Mouse (Mus musculus) heart, embryonic 12.5 days (tissue): ENCODE data around the gene Tnnt2. TPM values are rescaled to one million over a fixed set of nuclear protein-coding genes. Genes with fewer than 3 reads are reported as not detected.

ENCODE experiments used
- ATAC-seq: fragments of 200-750 bp; cut with Nextera tagmentation; 2 replicates; pipeline ENCODE4 v1.8.0; 2017; ENCODE audit warnings: moderate TSS enrichment, moderate library complexity; ENCODE audit not compliant: insufficient number of reproducible peaks, low FRiP score
- H3K27ac ChIP-seq: fragments of 300-500 bp; sonication (generic); 2 replicates; pipeline ENCODE4 v1.5.1; 2016; ENCODE audit warnings: mild to moderate bottlenecking, moderate library complexity; ENCODE audit not compliant: poor library complexity, severe bottlenecking
- H3K27me3 ChIP-seq: fragments of 300-500 bp; sonication (generic); replicated peaks from 2 replicates; pipeline ENCODE4 v1.6.1; 2016; ENCODE audit warnings: mild to moderate bottlenecking, moderate library complexity
- H3K36me3 ChIP-seq: fragments of 300-500 bp; sonication (generic); 2 replicates; pipeline ENCODE4 v1.6.1; 2016; ENCODE audit warnings: mild to moderate bottlenecking, moderate library complexity
- H3K4me1 ChIP-seq: fragments of 300-500 bp; sonication (generic); replicated peaks from 2 replicates; pipeline ENCODE4 v1.6.1; 2016; ENCODE audit warnings: mild to moderate bottlenecking
- H3K4me2 ChIP-seq: fragments of 300-500 bp; sonication (generic); 2 replicates; pipeline ENCODE4 v1.6.1; 2016; ENCODE audit warnings: mild to moderate bottlenecking, moderate library complexity
- H3K4me3 ChIP-seq: fragments of 300-500 bp; sonication (generic); 2 replicates; pipeline ENCODE4 v1.5.1; 2016; ENCODE audit warnings: mild to moderate bottlenecking
- H3K9ac ChIP-seq: fragments of 300-500 bp; sonication (generic); 2 replicates; pipeline ENCODE4 v1.6.1; 2016; ENCODE audit warnings: mild to moderate bottlenecking, moderate library complexity
- H3K9me3 ChIP-seq: fragments of 300-500 bp; sonication (generic); replicated peaks from 2 replicates; pipeline ENCODE4 v1.6.1; 2016; ENCODE audit warnings: mild to moderate bottlenecking, moderate library complexity
- WGBS: fragments of 180-500 bp; shearing (Covaris S2); methylation state at CpG from one replicate; pipeline ENCODE4 v1.1.7; 2016; 5-methylcytosine and 5-hydroxymethylcytosine counted together
- polyA plus RNA-seq: library from polyadenylated mRNA; unstranded; fragments of >200 nt; fragmentation: Nextera tagmentation; extraction: Ambion mirVana; gene quantifications from 2 replicates; pipeline ENCODE4 v1.2.1, GENCODE M21; 2016

The Tnnt2 gene
- polyA plus RNA-seq, 1 experiment from 2014 or later: 5,319 TPM

GRCm38 (mm10) chr1:135800192-135800950 is 35.8 kb upstream of the Tnnt2 start:
- Histone ChIP-seq H3K4me2 (peak overlapping the region; percentile 82), H3K27me3 (no peaks in the 10 kb centered on the region), H3K4me3 (peak overlapping the region; percentile 58), H3K4me1 (peaks cover 85% of the 10 kb centered on the region), H3K36me3 (peaks cover 35% of the 10 kb centered on the region), H3K9ac (peak overlapping the region; percentile 89), H3K27ac (peak overlapping the region; percentile 100), H3K9me3 (no peaks in the 10 kb centered on the region)
- under 1% methylated on average over 8 of the region's 8 CpGs for WGBS
- peak; percentile 91 for ATAC-seq

- 41% methylated on average over 10 of the region's 10 CpGs for WGBS
- Histone ChIP-seq H3K9me3 (no peaks in the 10 kb centered on the region), H3K9ac (peak overlapping the region; percentile 58; the same call in 1 of the 2 replicates), H3K27ac (peak overlapping the region; percentile 60), H3K4me3 (no peak overlapping the region), H3K27me3 (no peaks in the 10 kb centered on the region), H3K4me2 (no peak overlapping the region), H3K4me1 (peaks cover 74% of the 10 kb centered on the region), H3K36me3 (peaks cover 81% of the 10 kb centered on the region)
- no peak for ATAC-seq
Observed at GRCm38 (mm10) chr1:135807546-135807945, 28.6 kb upstream of the Tnnt2 start.

DNA sequence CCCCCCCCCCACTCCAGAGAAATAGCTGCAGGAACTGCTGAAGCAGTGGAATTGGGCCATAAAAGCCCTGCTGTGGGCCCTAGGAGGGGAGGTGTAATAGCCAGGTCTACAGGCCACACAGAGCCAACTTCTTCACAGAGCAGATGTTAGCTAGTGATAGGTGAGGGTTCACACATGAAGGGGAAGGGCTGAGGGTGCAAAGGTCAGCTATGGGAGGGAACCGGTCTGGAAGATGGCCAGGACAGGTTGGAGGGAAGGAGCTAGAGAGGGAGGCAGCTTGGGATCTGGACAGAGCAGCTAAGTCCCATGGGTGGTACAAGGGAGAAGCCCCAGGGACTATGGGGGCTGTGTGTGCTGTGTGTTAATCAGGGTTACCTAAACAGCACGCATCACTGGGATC is 26.0 kb upstream of the Tnnt2 start:
- WGBS: 76% methylated on average over 2 of the region's 2 CpGs
- peaks cover 60% of the 10 kb centered on the region for H3K4me1 ChIP-seq
- no peak overlapping the region for H3K4me2 ChIP-seq
- H3K9ac ChIP-seq: 0 out of 2 replicates have a peak overlapping the region, but pooled peaks have one; percentile 2
- ATAC-seq: no peak
- H3K4me3 ChIP-seq: no peak overlapping the region
- H3K9me3 ChIP-seq: no peaks in the 10 kb centered on the region
- peaks cover 55% of the 10 kb centered on the region for H3K36me3 ChIP-seq
- no peaks in the 10 kb centered on the region for H3K27me3 ChIP-seq
- H3K27ac ChIP-seq: peak overlapping the region; percentile 22; the same call in 1 of the 2 replicates

- H3K27ac ChIP-seq: peak overlapping the region; percentile 56; the same call in 1 of the 2 replicates
Observed at GRCm38 (mm10) chr1:135811016-135811646, 25.0 kb upstream of the Tnnt2 start.

DNA sequence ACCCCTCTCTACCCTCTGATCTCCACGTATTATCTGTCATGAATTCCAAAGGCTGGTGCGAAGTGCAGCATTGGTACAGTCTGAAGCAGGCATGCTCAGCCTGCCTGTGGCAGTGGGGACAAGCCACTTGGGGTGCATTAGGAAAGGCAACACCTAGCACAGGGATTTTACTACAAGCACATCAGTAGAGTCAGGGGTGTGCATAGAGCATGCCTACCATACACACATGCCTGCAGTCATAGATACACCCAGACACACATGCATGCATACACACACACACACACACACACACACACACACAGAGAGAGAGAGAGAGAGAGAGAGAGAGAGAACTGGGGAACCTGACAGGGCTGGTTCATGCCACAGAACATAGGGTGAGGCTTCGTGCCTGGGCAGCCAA is 23.9 kb upstream of the Tnnt2 start:
- ATAC-seq: peak; percentile 2; the same call in 1 of the 2 replicates
- H3K4me1 ChIP-seq: peaks cover 54% of the 10 kb centered on the region
- 42% methylated on average over 3 of the region's 3 CpGs for WGBS

More at GRCm38 (mm10) chr1:135811016-135811646, 25.0 kb upstream of the Tnnt2 start:
- H3K27me3 ChIP-seq: no peaks in the 10 kb centered on the region
- no peak for ATAC-seq
- H3K9me3 ChIP-seq: no peaks in the 10 kb centered on the region
- peaks cover 54% of the 10 kb centered on the region for H3K4me1 ChIP-seq
- no peak overlapping the region for H3K4me2 ChIP-seq
- H3K9ac ChIP-seq: no peak overlapping the region
- WGBS: 28% methylated on average over 7 of the region's 7 CpGs
- H3K36me3 ChIP-seq: peaks cover 46% of the 10 kb centered on the region
- H3K4me3 ChIP-seq: no peak overlapping the region

GRCm38 (mm10) chr1:135812618-135813017 is 23.5 kb upstream of the Tnnt2 start:
- Histone ChIP-seq H3K36me3 (peaks cover 38% of the 10 kb centered on the region), H3K27ac (peak overlapping the region; percentile 80), H3K4me3 (no peak overlapping the region), H3K4me2 (no peak overlapping the region), H3K9me3 (no peaks in the 10 kb centered on the region), H3K4me1 (peaks cover 50% of the 10 kb centered on the region), H3K9ac (0 out of 2 replicates have a peak overlapping the region, but pooled peaks have one; percentile 18), H3K27me3 (peaks cover 7% of the 10 kb centered on the region)
- peak; percentile 36; the same call in 1 of the 2 replicates for ATAC-seq
- WGBS: 19% methylated on average over 2 of the region's 2 CpGs

More for the DNA sequence above, 23.9 kb upstream of the Tnnt2 start:
- Histone ChIP-seq H3K27me3 (peaks cover 3% of the 10 kb centered on the region), H3K9me3 (no peaks in the 10 kb centered on the region), H3K36me3 (peaks cover 42% of the 10 kb centered on the region), H3K27ac (peak overlapping the region; percentile 80), H3K4me2 (no peak overlapping the region), H3K4me3 (no peak overlapping the region), H3K9ac (peak overlapping the region; percentile 18; the same call in 1 of the 2 replicates)

DNA sequence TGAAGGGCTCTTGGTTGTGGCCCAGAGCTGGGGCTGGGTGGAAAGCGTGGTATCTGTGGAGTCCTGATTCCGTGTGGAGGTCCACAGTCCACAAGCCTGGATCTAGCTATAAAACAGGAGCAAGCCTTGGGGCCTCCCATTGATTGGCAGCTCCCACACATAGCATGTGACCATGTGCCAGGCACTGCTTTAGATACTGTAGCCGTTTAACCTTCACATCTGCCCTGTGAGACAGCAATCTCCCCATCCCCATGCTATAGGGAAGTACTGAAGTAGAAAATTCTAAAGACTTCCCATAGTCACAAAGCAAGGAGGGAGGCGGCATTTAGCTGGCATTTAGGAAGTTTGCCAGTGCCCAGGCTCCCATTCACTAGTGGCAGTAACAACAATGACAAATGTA is 23.1 kb upstream of the Tnnt2 start:
- Histone ChIP-seq H3K4me1 (peaks cover 48% of the 10 kb centered on the region), H3K9ac (no peak overlapping the region), H3K27me3 (peaks cover 9% of the 10 kb centered on the region), H3K4me3 (no peak overlapping the region), H3K4me2 (no peak overlapping the region), H3K27ac (peak overlapping the region; percentile 80), H3K36me3 (peaks cover 34% of the 10 kb centered on the region), H3K9me3 (no peaks in the 10 kb centered on the region)
- 55% methylated on average over 4 of the region's 4 CpGs for WGBS
- ATAC-seq: peak; percentile 20; the same call in 1 of the 2 replicates

DNA sequence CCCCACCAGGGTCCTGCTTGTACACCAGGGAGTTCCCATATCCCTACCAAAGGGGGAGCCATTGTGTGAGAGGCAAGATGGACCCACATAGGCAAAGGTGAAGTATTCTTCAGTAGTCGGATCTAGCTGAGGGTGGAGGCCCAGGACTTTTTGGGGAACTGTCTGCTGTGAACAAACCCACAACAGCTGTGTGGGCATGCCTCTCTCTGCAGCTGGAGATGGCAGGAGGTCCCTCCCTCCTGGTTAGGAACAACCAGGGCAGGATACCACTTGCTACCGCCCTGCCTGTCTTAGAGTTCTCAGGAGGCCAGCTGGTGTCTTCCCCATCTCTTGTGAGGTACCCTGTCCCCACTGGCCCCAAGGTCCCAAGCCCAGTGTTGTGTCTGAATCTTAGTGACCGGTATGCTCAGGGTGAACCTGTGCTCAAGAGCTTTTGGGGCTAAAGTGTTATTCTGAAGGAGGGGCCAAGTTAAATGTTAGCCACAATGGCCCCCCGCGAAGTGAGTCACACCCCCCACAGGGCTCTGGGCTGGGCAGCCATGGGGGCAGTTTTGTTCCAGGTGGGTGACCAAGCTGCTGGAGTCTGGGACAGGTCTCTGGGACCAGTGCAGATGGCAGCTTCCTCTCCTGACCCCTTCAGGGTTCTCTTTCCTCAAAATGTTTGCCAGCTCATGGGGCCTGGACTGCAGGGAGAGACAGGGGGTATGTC is 22.3 kb upstream of the Tnnt2 start:
- no peak overlapping the region for H3K4me2 ChIP-seq
- peaks cover 48% of the 10 kb centered on the region for H3K4me1 ChIP-seq

GRCm38 (mm10) chr1:135814531-135814930 is 21.6 kb upstream of the Tnnt2 start:
- Histone ChIP-seq H3K27ac (no peak overlapping the region), H3K9ac (no peak overlapping the region), H3K4me2 (no peak overlapping the region), H3K36me3 (peaks cover 19% of the 10 kb centered on the region), H3K9me3 (no peaks in the 10 kb centered on the region), H3K4me3 (no peak overlapping the region), H3K4me1 (peaks cover 47% of the 10 kb centered on the region), H3K27me3 (peaks cover 18% of the 10 kb centered on the region)
- 80% methylated on average over 5 of the region's 5 CpGs for WGBS
- no peak for ATAC-seq

More for the DNA sequence above, 22.3 kb upstream of the Tnnt2 start:
- H3K9ac ChIP-seq: no peak overlapping the region
- no peak overlapping the region for H3K4me3 ChIP-seq
- ATAC-seq: no peak
- H3K27ac ChIP-seq: peak overlapping the region; percentile 80; the same call in 1 of the 2 replicates
- no peaks in the 10 kb centered on the region for H3K9me3 ChIP-seq
- H3K36me3 ChIP-seq: peaks cover 26% of the 10 kb centered on the region
- 77% methylated on average over 5 of the region's 5 CpGs for WGBS
- H3K27me3 ChIP-seq: peaks cover 11% of the 10 kb centered on the region

DNA sequence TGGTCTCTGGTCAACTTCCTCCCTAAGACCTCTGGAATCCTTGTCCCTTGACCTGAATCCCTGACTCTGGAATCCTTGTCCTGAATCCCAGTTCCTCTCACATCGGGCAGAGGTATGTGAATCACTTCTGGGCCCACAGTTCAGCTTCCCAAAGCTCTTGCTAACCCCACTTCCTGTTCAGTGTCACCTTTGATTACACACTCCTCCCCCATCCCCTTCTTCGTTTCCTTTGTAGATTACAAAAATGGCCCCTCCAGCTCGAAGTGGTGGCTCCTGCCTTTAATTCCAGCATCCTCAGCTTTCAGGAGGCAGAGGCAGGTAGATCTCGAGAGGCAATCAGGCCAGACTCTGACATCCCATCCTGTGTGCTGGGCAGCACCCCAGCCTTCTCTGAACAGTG is 18.6 kb upstream of the Tnnt2 start:
- Histone ChIP-seq H3K9me3 (no peaks in the 10 kb centered on the region), H3K27ac (no peak overlapping the region), H3K9ac (no peak overlapping the region), H3K4me2 (0 out of 2 replicates have a peak overlapping the region, but pooled peaks have one; percentile 99), H3K27me3 (peaks cover 48% of the 10 kb centered on the region), H3K4me3 (no peak overlapping the region), H3K36me3 (no peaks in the 10 kb centered on the region), H3K4me1 (peaks cover 45% of the 10 kb centered on the region)
- 55% methylated on average over 4 of the region's 4 CpGs for WGBS
- no peak for ATAC-seq
